Mouse (Mus musculus) thymus, adult 18-20 months (tissue): ENCODE results near the gene Ndel1.

Experiments used
- DNase-seq, 2 experiments: peaks; one replicate each; pipeline ENCODE4 v3.0.0; 2022; ENCODE audit warnings: mixed read lengths in 2 of 2

Ndel1 gene

DNA sequence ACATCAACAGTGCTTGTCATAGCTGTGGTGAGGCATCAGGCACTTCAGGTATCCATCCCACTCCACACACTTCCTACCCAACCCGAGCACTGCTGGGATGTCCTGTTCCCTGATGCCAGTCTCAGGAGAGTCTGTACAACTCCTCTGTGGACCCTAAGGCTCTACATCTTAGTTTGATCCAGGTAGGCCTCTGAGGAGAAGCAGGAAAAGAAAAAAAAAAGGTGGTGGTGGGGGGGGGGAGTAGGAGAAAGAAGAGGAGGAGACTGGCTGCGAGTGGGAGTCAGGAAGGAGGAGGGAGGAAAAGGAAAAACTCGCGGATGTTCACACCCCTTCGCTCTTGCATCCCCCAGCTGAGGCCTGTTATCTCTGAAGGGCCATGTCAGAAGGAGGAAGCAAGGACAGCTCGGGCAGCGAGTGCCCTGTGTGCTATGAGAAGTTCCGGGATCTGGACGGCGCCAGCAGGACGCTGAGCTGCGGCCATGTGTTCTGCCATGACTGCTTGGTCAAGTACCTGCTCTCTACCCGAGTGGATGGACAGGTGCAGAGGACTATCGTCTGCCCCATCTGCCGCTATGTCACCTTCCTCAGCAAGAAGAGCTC lies 20.7 kb upstream of the Ndel1 start:
- no peak for DNase-seq

DNA sequence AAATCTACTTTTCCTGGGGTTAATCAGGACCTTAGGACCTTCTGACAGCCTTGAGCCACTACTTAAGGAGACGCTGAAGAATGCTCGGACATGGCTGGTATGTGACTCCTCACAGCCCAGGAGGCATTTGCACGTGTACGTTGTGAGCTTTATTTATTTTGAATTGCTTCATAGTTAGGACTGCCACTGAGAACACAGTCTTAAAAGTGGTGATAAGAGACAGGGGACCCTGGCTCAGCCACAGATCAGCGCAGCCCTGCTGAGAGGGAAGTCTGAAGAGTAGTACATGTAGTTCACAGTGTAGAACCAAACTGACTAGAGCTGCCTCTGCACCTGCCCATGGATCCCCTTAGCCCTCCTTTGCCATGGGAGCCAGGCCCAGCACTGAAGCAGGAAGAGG lies 20.2 kb upstream of the Ndel1 start:
- DNase-seq: no peak

DNA sequence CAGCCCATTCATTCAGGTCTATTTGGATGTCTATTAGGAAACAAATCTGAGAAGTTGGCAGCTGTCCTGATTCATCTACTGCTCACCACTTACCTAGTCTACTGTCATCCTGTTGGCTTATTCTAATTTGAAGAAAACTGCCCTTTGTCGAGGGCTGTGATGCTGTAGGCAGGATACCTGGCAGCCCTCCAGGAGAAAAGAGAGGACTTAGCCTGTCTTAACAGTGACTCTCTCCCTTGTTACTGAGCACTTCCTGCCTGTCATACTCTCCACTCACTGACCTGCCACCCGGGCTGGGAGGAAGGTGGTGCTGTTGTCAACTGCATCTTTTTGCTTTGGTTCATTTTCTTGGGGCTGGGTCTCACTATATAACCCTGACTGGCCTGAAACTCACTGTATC lies 19.0 kb upstream of the Ndel1 start:
- no peak for DNase-seq

DNA sequence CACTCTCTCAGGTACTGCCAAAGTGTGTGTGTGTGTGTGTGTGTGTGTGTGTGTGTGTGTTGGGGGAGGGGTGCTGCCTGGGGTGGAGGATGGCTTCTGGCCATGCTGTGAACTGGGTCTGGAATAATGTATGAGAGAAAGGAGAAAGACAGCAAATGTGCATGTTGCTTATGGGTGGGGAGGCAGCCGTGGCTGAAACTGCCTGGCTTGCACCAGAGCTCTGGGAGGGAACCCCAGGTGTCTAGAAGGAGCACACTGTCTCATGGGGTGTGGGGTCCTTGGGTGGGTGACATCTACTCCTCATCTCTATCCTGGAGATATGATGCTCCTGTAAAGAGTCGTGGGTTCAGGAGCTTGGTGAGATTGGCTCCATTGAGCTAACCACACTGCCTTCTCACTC lies 17.0 kb upstream of the Ndel1 start:
- DNase-seq: no peak

DNA sequence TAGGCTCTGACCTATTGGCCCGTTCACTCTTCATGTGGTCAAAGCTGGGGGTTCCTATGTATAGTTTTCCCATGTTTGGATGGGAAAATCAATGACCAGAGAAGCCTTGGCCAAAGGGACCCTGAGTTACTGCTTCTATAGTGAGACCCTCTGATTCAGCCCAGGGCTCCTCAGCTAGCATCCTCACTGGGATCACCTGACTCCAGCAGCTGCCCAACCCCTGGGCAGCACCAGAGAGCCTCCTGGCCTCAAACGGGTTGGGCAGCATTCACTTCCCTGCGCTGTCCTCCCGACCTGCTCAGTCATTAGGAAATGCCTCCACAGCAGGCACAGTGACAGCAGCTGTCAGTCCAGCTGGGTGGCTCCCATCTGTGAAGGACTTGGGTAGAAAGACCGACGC lies 16.6 kb upstream of the Ndel1 start, which contains the start of gene Rnf222:
TSS of gene Rnf222 (plus strand) at position 301 of the 400 bp plus-strand sequence.
- no peak for DNase-seq

DNA sequence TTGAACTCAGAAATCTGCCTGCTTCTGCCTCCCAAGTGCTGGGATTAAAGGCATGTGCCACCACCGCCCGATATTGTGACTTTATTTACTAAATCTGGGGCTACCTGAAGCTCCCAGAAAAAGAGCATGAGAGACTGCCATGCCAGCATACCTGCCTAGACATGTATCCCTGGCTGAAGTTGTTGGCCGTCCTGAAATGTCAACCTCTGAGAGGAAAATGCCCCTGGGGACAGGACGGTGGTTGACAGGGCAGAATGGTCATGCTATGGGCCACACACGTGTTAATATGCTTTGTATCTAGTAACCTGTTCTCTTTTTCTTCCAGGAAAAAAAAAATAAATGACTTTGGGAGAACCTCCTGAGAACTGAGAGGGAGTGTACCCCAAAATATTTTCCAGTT lies 14.4 kb upstream of the Ndel1 start:
- DNase-seq: no peak

DNA sequence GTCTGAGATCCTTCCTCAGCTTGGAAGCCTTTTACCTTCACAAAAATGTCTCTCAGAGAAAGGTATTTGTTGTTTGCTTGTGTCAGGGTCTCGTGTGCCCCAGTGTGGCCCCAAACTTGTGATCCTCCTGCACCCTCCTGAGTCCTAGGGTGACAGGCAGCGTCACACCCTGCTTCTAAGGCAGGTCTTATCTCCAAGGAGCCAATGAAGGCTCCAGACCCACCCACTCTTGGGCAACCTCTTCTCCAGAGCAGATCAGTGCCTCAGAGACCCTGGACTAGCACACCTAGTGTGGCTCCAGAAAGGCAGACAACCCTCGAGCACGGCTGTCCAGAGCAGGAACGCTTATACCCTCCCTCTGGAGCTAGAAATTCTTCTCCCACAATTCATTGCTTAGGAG lies 12.7 kb upstream of the Ndel1 start:
- DNase-seq: no peak

DNA sequence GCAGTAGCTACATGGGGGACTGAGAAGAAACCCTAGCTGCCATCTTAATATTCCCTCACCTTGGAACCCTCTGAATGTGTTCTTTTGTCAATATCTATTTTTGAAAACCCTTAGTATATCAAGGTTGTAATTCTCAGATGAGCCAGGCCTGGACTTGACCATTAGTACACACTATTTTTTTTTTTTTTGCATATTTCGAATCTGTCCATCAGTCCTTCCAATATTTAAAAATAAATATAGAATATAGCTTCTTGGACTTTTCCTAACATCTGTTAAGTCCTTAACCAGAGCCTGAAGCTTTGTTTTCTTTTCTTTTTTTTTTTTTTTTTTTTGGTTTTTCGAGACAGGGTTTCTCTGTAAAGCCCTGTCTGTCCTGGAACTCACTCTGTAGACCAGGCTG lies 12.2 kb upstream of the Ndel1 start:
- DNase-seq: no peak

DNA sequence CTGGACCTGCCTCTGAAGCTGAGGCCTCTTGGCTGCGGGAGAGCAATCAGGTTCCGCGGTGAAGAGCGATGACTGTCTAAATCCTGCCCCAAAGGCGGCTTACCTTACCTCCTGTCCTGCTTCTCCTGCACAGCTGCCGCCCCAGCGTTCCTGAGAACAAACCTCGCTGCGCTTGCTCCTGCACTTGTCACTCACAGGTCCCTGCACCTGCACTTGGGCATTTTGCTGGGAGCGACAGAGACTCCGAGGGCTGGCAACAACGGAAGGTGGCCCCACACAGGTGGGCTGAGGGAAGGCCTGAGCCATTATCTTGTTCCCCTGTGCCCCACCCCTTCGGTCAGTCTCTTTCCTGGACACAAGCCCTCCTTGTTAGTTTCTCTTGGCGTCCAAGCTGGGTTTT lies 10.4 kb upstream of the Ndel1 start:
- no peak for DNase-seq

DNA sequence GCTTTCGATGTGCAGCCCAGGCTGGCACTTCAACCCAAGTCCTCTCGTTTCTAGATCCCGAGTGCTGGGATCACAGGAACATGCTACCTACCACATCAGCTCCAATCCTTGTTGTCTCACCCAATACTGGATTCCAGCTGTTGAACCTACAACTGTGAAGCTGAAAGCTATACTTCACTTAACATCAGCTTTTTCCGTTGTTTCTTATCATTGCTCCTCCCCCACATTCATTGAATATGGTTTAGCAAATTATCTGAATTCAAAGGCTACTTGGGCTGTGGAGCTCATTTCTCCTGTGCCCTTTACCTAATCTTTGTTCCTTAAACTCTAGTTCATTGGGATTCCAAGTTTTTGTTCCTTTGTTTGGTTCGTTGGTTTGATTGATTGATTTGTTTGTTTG lies 7.2 kb upstream of the Ndel1 start:
- no peak for DNase-seq

DNA sequence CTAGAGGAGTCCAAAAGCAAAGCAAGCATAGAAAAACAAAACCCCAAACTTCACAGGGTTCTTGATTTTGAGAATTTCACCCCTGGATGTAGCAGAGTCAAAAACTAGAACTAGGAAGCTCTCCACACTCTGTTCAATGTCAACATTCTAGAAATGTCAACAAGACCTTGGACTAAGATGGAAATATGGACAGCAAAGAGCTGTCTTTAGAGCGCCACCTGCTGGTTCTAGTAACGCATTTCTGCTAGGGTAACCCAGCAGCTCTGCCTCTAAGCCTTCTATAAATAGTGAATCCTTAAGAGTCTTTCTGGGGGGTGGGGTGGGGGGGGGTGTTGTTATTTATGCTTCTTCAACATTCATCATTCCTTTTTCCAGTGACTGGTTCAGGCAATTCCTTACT lies 3.2 kb upstream of the Ndel1 start:
- DNase-seq: no peak

DNA sequence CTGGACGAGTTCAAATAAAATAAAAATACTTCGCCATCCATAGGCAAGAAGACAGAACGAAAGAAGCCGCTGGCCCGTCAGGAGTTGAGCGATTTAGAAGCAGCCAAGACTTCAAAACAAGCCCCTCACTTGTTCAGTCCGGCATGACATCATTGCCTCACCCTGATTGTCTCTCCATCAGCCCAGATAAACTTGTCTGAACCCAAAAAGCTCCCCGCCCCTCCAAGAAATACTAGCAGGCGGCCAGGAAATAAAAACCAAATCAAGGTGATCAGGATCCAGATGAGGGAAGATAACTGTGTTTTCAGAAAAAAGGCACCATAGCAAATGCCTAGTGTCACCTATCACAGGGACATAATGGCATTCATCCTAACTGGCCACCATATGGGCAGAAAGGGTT lies 381 bp downstream of the Ndel1 start:
- DNase-seq: no peak

DNA sequence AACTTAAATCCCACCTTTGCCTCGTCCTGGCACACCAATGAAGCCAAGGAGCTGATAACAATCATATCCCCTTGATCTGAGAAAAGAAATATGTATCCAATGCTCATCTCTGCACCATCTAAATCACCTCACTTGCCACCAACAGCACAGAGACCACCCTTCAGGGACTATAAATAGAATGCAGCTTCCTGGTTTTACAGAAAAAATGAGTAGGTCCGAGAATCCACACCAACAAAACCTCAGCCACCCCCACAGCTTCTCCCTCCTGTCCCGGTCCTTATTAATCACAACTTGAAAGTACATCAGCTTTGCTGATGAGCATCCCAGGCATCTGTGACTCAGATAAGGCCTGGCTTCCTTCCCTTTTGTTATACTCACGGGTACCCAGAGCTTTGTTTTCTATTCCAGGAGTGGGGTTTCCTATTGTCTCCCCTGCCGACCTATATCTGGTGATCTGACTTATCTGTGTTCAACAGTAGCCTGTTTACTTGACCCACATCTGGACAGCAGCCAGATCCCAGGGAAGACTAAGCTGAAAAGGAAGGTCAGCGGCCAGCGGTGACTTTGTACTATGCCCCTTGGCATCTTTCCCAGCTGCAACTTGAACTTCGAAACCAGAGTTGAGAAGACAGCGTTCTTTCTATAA lies 7.0 kb downstream of the Ndel1 start:
- DNase-seq: no peak

DNA sequence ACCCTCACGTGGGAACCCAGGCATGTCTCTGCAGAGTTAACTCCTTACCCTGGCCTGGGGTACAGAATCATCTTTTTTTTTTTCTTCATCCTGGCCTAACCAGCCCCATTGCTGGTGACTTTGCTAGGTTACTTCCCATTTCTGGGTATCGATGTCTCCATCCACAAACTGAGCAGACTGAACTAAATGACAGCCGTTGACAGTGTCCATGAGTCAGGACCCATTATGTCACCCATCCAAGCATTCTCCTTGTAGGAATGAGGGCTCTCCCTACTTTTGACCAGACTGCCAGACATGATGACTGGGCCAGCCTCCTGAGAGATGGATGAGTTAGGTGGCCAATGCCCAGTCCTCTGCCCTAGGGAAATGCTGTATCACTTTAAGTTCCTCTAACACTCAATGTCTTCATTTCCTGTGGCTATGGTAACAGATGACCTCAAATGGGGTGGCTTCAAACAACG lies 8.0 kb downstream of the Ndel1 start:
- DNase-seq: no peak

DNA sequence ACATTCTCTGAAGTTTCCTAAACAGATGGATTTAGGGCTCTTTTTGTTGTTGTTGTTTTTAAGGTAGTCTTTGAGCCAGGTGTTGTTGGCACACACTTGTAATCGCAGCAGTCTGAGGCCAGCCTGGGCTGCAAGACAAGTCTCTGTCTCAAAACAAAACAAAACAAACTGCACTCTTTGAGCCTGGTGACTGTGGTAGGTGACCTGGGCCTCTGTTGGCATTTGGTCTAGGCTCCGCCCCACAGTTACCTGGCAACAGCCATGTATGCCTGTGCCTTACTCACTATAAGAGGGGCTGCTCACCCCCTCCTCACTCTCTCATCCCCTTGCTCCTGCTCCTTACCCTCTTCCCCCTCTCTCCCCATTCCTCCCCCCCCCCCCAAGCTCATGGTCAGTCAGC lies 9.4 kb downstream of the Ndel1 start:
- DNase-seq: no peak

DNA sequence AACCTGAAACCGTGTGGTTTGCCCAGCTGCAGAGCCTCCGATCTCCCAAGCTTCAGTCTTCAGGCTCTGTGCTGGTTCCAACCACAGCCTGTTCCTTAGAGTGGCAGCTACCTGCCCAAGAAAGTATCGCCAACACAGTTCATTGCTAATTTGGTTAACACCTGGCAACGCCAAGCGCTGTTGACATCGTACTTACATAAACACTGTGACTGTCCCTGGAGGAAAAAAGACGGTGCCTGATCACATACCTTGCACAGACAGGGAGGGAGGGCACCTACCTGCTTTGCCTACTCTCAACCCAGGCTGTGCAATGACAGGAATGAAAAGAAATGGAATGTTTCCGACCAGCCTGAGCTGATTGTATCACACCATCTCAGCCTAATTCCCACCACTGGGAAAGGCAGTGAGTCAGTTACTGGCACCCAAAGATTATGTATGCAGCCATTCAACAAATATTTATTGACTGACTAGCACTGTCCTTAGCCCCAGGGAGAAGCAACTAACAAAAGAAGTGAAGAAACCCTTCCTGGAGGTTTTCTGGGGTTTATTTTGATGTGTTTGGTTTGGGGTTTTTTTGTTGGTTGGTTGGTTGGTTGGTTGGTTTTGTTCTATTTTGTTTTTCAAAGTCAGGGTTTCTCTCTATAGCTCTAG lies 11.6 kb downstream of the Ndel1 start:
- DNase-seq: no peak

DNA sequence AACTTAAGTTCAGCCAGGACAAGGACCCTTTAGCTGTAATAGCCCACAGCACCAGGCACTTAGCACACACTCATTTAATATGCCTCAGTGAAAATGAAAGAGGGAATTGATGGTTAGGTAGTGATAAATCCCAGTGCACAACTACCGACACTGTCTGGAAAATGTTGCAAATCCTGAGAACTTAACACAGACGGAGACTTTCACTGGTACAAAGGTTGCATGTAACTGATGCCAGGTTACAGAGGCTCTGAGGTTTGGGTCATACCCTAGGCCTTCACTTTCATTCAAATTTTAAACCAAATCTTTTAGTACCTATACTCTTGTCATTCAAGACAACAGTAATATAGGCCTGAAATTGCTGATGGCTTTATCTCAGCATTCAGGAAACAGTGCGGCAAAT lies 14.3 kb downstream of the Ndel1 start:
- no peak for DNase-seq

DNA sequence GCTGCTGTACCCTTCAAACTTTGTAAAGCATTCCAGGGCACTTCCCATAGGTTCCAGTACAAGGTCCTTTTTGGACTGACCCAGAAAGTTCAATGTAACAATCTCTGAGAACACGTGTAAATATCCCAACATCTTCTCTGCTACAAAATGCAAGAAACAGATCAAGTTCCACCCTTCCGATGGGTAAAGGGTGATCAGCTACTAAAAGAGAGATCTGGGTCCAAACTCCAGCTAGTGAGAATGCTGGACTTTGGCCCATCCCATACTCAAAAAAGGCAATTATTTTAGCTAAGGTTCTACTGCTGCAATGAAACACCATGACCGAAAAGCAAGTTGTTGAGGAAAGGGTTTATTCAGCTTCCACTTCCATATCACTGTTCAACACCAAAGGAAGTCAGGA lies 17.0 kb downstream of the Ndel1 start:
- DNase-seq: no peak

DNA sequence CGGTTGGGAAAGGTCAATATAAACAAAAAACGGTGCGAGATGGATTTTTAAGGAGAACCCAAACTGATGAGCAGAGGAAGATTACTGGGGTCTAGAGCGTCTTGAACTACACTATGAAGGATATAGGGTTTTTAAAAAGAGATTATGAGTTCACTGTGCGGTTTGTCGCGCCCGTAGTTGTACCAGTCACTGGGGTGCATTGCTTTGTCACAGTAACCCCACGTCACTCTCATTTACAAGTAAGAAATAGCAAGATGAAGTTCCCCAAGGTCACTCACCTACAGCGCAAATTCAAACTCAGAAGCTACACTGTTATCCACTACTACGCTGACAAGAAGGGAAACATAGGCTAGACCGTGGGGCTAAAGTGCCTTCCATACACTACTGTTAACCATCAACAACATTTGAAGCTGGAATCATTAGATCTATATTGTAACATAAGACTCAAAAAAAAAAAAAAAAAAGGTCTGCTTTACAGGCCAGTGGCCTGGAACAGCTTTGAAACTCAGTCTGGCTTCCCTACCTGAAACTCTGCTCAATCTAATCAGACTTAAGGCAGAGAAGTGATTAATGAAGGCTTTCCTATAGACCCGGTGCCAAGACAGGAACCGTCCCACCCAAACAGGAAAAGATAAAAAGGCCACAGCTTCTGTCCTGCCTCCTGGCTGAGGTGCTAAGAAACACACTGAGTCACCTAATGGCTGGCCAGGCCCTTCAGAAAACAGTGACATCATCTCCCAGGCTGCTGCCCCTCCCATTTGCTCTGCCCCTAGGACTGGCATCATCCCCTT lies 17.9 kb downstream of the Ndel1 start:
- peak in 1 of 2 experiments; percentile 13 for DNase-seq

DNA sequence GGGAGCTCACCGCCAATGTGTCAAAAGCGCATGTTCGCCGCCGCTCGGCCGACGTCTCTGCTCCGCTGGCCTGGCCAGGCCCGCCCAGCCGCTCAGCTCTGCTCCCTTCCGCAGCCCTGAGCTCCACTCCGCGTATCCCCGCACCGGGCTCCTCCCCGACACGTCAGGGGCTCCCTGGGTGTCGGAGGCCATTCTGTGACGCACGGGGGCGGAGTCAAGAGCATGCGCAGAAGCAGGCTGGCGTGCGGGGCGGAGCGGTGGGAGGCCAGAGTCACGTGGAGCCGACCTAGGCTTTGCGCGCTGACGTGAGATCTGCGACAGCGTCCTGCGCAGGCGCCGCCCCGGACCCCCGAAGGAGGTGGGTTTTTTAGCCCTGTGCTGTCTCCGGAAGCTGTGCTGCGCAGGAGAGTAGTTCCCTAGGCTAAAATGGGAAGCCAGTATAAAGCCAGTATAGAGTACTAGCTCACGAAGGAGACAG lies 18.7 kb downstream of the Ndel1 start:
- peak; percentile 100 for DNase-seq

DNA sequence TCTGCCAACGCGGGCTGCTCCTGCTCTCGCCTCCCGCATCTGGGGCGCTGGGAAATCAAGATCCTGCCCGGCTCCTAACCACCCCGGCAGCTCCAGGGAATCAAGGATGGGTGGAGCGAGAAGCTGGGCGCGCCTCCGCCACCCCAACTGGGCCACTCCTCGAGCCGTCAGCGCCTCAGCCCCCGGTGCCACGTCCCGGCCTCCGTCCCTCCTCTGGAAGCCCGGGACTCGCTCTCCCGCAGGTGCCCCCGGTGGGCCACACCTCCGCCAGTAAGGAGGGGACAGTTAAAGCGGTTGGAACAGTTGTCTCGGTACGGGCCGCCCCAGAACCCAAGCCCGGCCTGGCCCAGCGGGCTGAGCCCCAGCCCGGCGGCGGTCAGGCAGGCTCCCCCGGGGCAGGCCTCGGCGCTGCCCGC lies 19.2 kb downstream of the Ndel1 start:
- DNase-seq: peak in 1 of 2 experiments; percentile 55

DNA sequence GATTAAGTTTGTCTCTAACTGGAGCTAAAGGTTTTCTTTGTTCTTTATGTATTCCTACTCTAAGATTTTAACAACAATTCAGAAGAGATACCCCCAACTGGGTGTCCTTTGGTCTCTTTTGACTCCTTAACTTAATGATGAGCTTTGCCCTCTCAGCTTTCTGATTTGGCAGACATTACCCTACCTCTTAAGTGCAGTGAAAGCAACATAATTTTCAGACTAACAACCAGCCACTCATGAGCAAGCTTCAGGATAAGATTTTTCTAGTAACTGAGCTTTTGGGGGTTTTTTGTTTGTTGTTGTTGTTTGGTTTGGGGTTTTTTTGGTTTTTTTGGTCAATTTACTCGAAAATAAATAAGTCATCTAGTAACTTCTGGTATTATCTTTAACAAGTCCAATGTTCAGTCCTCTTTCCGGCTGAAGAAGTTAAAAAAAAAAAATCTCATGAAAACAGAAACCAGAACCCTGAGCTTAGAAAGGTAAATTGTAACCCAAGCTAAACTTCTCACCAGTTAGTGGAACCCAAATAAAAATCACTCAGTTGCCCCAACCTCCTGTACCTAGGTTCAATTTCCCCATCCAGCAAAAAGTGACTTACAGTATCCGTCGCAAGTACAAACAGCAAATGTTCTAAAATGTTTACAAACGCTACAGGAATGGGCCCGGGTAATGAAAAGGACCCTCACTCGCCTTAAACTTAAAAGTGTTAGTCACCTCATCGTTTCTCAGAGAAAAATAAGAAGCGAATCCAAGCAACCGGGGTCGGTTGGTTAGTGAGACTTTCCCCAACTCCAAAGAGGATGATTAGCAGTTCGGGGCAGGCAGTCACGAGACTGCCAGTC lies 19.8 kb downstream of the Ndel1 start:
- no peak for DNase-seq

DNA sequence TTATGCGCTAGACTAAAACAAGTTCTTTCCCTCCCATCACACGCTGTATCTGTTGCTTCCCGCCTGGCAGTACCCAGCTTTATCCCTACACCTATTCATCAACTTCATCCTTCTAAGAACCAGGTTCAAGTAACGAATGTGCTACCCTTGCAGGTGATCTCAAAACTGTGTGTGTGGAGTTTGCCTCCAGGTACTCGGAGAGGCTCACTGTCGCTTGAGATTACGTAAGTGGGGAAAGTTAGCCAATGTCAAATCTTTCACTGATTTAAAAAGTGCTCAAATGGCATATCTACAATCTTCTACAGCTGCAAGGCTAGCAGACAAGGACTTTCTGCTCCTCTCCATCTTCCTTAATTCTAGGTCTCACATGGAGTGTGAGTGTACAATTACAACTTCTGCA lies 20.8 kb downstream of the Ndel1 start:
- no peak for DNase-seq
